14 mouse cellular contexts compared by ENCODE assay signal in the genomic region with DNA sequence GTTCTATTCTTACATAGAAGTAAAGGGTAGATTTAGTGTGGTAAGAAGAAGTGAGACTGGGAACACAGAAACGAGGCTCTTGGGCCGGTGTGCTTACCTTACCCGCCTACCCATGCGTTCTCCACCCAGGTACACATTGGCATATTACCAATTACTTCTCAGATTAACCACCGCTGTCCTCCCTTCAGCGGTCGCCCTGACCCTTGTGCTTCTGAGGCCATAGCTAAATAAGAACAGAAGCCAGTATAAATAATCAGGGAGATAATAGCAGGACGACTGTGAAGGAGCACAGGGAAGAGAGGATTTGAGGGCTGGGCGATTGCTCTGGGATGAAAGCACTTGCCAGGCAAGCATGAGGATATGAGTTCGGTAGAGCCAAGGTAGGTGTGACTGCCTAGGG. TPM values are rescaled to one million over a fixed set of nuclear protein-coding genes. Genes with fewer than 3 reads are reported as not detected.
"Had no signal": no experiment of that assay in that cellular context is flagged by ENCODE, and none has a peak within 500 bp of the region (broad histone marks: within the 10 kb centered on the region; RNA-seq: fewer than 3 reads in every experiment).

No protein-coding gene starts in this region.

- H3K36me3 ChIP-seq: hindbrain, embryonic 15.5 days; liver, embryonic 13.5 days; midbrain, embryonic 13.5 days had no signal

- H3K4me1 ChIP-seq: hindbrain, embryonic 15.5 days; midbrain, embryonic 13.5 days had no signal

- H3K4me3 ChIP-seq: hindbrain, embryonic 15.5 days; left cerebral cortex, adult 2 months; limb, embryonic 12.5 days; liver, embryonic 13.5 days; midbrain, embryonic 13.5 days had no signal

- H3K9ac ChIP-seq: hindbrain, embryonic 15.5 days; limb, embryonic 12.5 days; liver, embryonic 13.5 days; midbrain, embryonic 13.5 days had no signal

- H3K27ac ChIP-seq: hindbrain, embryonic 15.5 days; kidney, postnatal 0 days; left cerebral cortex, adult 2 months; limb, embryonic 12.5 days; liver, embryonic 13.5 days; midbrain, embryonic 13.5 days had no signal

- H3K4me2 ChIP-seq: hindbrain, embryonic 15.5 days; limb, embryonic 12.5 days; liver, embryonic 13.5 days; midbrain, embryonic 13.5 days had no signal

- DNase-seq: liver, embryonic 13.5 days; lung, adult 2 months; lung, postnatal 10 days; spleen, adult 18-20 months; thymus, adult 2 months; thymus, postnatal 36 days had no signal

- H3K9me3 ChIP-seq: hindbrain, embryonic 15.5 days; limb, embryonic 12.5 days; liver, embryonic 13.5 days; midbrain, embryonic 13.5 days had no signal

- ATAC-seq: intestine, embryonic 16.5 days; midbrain, embryonic 13.5 days had no signal

- H3K27me3 ChIP-seq: hindbrain, embryonic 15.5 days; limb, embryonic 12.5 days; liver, embryonic 13.5 days; midbrain, embryonic 13.5 days had no signal

RNA-seq across cellular contexts. Expression of a gene that starts 11.5 kb away (rescaled TPM):
- polyA plus RNA-seq: hindbrain, embryonic 15.5 days; intestine, embryonic 16.5 days; kidney, postnatal 0 days; limb, embryonic 12.5 days; liver, embryonic 13.5 days; lung, adult 2 months; midbrain, embryonic 13.5 days; midbrain, postnatal 0 days; neural tube, embryonic 14.5 days; thymus, adult 2 months had no signal
